Mouse (Mus musculus): Measurements from ENCODE around the gene Ube3b.

DNA sequence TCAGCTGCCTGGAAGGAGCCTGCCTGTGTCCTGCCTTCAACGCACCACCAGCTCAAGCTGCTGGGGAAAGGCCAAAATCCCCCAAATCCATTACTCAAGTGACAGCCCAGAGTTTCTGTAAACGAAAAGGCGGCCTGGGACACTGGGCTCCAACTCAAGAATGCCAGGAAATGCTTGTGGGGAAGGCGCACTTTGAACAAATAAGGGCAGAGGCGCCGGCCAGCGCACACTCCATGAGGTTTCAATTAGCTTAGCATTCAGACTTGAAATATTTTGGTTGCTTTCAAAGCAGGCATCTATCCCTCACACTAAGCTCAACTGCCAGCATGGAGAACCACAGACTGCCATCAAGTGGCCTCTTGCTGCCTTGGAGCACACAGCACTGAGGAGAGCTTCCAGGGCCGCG is 10.0 kb upstream of the Ube3b start:
- no peak for TF ChIP-seq NRF1 (IDR thresholded peaks at IDR 0.05; ENCODE audit: low read depth, low read length)
- TF ChIP-seq MAZ (IDR thresholded peaks at IDR 0.05; ENCODE audit: low read depth, low read length) = no peak
- TF ChIP-seq ZMIZ1 (IDR thresholded peaks at IDR 0.05; ENCODE audit: low read depth, low read length) = no peak
- no peak for TF ChIP-seq CTCF (conservative IDR thresholded peaks at IDR 0.05 in 1 of 2, IDR thresholded peaks at IDR 0.05 in 1 of 2; ENCODE audit: low read depth in 2 of 2, low read length in 2 of 2)
- no peak for TF ChIP-seq USF2 (conservative IDR thresholded peaks at IDR 0.05; ENCODE audit: low read depth, low read length)
- TF ChIP-seq POLR2A (IDR thresholded peaks at IDR 0.05; ENCODE audit: low read depth, low read length) = no peak
- TF ChIP-seq JUN (IDR thresholded peaks at IDR 0.05; ENCODE audit: insufficient read depth, low read depth, low read length) = no peak
- no peak for TF ChIP-seq MAX (IDR thresholded peaks at IDR 0.05; ENCODE audit: low read length)

All from CH12.LX (cell line).